Mouse (Mus musculus) embryonic facial prominence, embryonic 13.5 days (tissue): ENCODE results near the gene Msl1. TPM values are rescaled to one million over a fixed set of nuclear protein-coding genes. Genes with fewer than 3 reads are reported as not detected.

Source experiments
- ATAC-seq: fragments of 200-750 bp; cut with Nextera tagmentation; 2 replicates; pipeline ENCODE4 v1.8.0; 2017; ENCODE audit warnings: low read depth; ENCODE audit not compliant: insufficient number of reproducible peaks, insufficient read depth, low FRiP score, low TSS enrichment
- H3K27ac ChIP-seq: fragments of 300-500 bp; sonication (generic); 2 replicates; pipeline ENCODE4 v1.5.1; 2015; ENCODE audit warnings: moderate library complexity, mild to moderate bottlenecking, inconsistent platforms
- H3K27me3 ChIP-seq: fragments of 300-500 bp; sonication (generic); 2 replicates; pipeline ENCODE4 v1.6.1; 2015; ENCODE audit warnings: mild to moderate bottlenecking, inconsistent platforms
- H3K36me3 ChIP-seq: fragments of 300-500 bp; sonication (generic); 2 replicates; pipeline ENCODE4 v1.6.1; 2015; ENCODE audit warnings: mild to moderate bottlenecking, inconsistent platforms
- H3K4me1 ChIP-seq: fragments of 300-500 bp; sonication (generic); 2 replicates; pipeline ENCODE4 v1.6.1; 2015; ENCODE audit warnings: inconsistent platforms
- H3K4me2 ChIP-seq: fragments of 300-500 bp; sonication (generic); 2 replicates; pipeline ENCODE4 v1.6.1; 2015; ENCODE audit warnings: moderate library complexity, mild to moderate bottlenecking, inconsistent platforms
- H3K4me3 ChIP-seq: fragments of 300-500 bp; sonication (generic); 2 replicates; pipeline ENCODE4 v1.5.1; 2015; ENCODE audit warnings: mild to moderate bottlenecking, inconsistent platforms
- H3K9ac ChIP-seq: fragments of 300-500 bp; sonication (generic); 2 replicates; pipeline ENCODE4 v1.6.1; 2015; ENCODE audit warnings: mild to moderate bottlenecking, inconsistent platforms
- H3K9me3 ChIP-seq: fragments of 300-500 bp; sonication (generic); 2 replicates; pipeline ENCODE4 v1.6.1; 2016; ENCODE audit warnings: inconsistent platforms
- WGBS: fragments of 180-500 bp; shearing (Covaris S2); methylation state at CpG from one replicate; pipeline ENCODE4 v1.1.7; 2015; ENCODE audit warnings: mixed read lengths; 5-methylcytosine and 5-hydroxymethylcytosine counted together
- polyA plus RNA-seq: library from polyadenylated mRNA; unstranded; fragments of >200 nt; fragmentation: Nextera tagmentation; extraction: Ambion mirVana; gene quantifications from 2 replicates; pipeline ENCODE4 v1.2.1, GENCODE M21; 2015

Gene Msl1
- polyA plus RNA-seq, 1 experiment from 2014 or later = 31.5 TPM

- Histone ChIP-seq H3K4me3 (no peak overlapping the region), H3K9me3 (no peaks in the 10 kb centered on the region), H3K4me2 (no peak overlapping the region), H3K27ac (no peak overlapping the region), H3K27me3 (no peaks in the 10 kb centered on the region), H3K4me1 (peaks cover 65% of the 10 kb centered on the region), H3K36me3 (peaks cover 39% of the 10 kb centered on the region), H3K9ac (0 out of 2 replicates have a peak overlapping the region, but pooled peaks have one; percentile 3)
- 95% methylated on average over 5 of the region's 5 CpGs for WGBS
- no peak for ATAC-seq
Measured at GRCm38 (mm10) chr11:98753264-98753663, 42.1 kb upstream of the Msl1 start.

- H3K4me3 ChIP-seq = no peak overlapping the region
- peaks cover 56% of the 10 kb centered on the region for H3K4me1 ChIP-seq
- H3K9me3 ChIP-seq = no peaks in the 10 kb centered on the region
- H3K27ac ChIP-seq = peak overlapping the region; percentile 29; the same call in 1 of the 2 replicates
- H3K4me2 ChIP-seq = no peak overlapping the region
- WGBS = 69% methylated on average over 9 of the region's 9 CpGs
- peaks cover 48% of the 10 kb centered on the region for H3K36me3 ChIP-seq
- 0 out of 2 replicates have a peak overlapping the region, but pooled peaks have one; percentile 21 for H3K9ac ChIP-seq
- no peak for ATAC-seq
- H3K27me3 ChIP-seq = no peaks in the 10 kb centered on the region
Measured at GRCm38 (mm10) chr11:98754151-98754620, 41.1 kb upstream of the Msl1 start.

- H3K4me1 ChIP-seq = peaks cover 51% of the 10 kb centered on the region
- no peak overlapping the region for H3K4me3 ChIP-seq
- H3K9ac ChIP-seq = no peak overlapping the region
- no peak for ATAC-seq
- H3K9me3 ChIP-seq = no peaks in the 10 kb centered on the region
- H3K36me3 ChIP-seq = peaks cover 51% of the 10 kb centered on the region
- 0 out of 2 replicates have a peak overlapping the region, but pooled peaks have one; percentile 29 for H3K27ac ChIP-seq
- WGBS = 23% methylated on average over 7 of the region's 7 CpGs
- H3K27me3 ChIP-seq = no peaks in the 10 kb centered on the region
- no peak overlapping the region for H3K4me2 ChIP-seq
Measured at GRCm38 (mm10) chr11:98754621-98755181, 40.6 kb upstream of the Msl1 start.

- 87% methylated on average over 6 of the region's 6 CpGs for WGBS
Measured at GRCm38 (mm10) chr11:98755726-98756380, 39.5 kb upstream of the Msl1 start.

GRCm38 (mm10) chr11:98756711-98757110 is 38.6 kb upstream of the Msl1 start:
- no peak overlapping the region for H3K4me2 ChIP-seq
- WGBS = 86% methylated on average over 12 of the region's 12 CpGs
- no peaks in the 10 kb centered on the region for H3K9me3 ChIP-seq
- H3K9ac ChIP-seq = no peak overlapping the region
- no peak overlapping the region for H3K27ac ChIP-seq
- H3K4me1 ChIP-seq = peaks cover 31% of the 10 kb centered on the region
- ATAC-seq = no peak
- no peaks in the 10 kb centered on the region for H3K27me3 ChIP-seq
- no peak overlapping the region for H3K4me3 ChIP-seq
- peaks cover 70% of the 10 kb centered on the region for H3K36me3 ChIP-seq

More at GRCm38 (mm10) chr11:98755726-98756380, 39.5 kb upstream of the Msl1 start:
- Histone ChIP-seq H3K4me2 (no peak overlapping the region), H3K4me1 (peaks cover 39% of the 10 kb centered on the region), H3K27me3 (no peaks in the 10 kb centered on the region), H3K9me3 (no peaks in the 10 kb centered on the region), H3K27ac (no peak overlapping the region), H3K4me3 (no peak overlapping the region), H3K9ac (no peak overlapping the region), H3K36me3 (peaks cover 62% of the 10 kb centered on the region)
- ATAC-seq = no peak

GRCm38 (mm10) chr11:98761939-98762338 is 33.4 kb upstream of the Msl1 start:
- H3K9me3 ChIP-seq = no peaks in the 10 kb centered on the region
- no peak overlapping the region for H3K9ac ChIP-seq
- 95% methylated on average over 4 of the region's 4 CpGs for WGBS
- no peak overlapping the region for H3K4me2 ChIP-seq
- no peak for ATAC-seq
- H3K4me1 ChIP-seq = peaks cover 38% of the 10 kb centered on the region
- peaks cover 84% of the 10 kb centered on the region for H3K36me3 ChIP-seq
- H3K27ac ChIP-seq = no peak overlapping the region
- no peaks in the 10 kb centered on the region for H3K27me3 ChIP-seq
- H3K4me3 ChIP-seq = no peak overlapping the region

GRCm38 (mm10) chr11:98762756-98763501 is 32.4 kb upstream of the Msl1 start:
- Histone ChIP-seq H3K9ac (no peak overlapping the region), H3K4me3 (no peak overlapping the region), H3K36me3 (peaks cover 74% of the 10 kb centered on the region), H3K4me1 (peaks cover 48% of the 10 kb centered on the region), H3K9me3 (no peaks in the 10 kb centered on the region), H3K4me2 (no peak overlapping the region), H3K27me3 (no peaks in the 10 kb centered on the region), H3K27ac (peak overlapping the region; percentile 28; the same call in 1 of the 2 replicates)
- whole genome bisulfite sequencing = 60% methylated on average over 17 of the region's 17 CpGs
- peak; percentile 21; the same call in 1 of the 2 replicates for ATAC-seq

GRCm38 (mm10) chr11:98763502-98763861 is 31.8 kb upstream of the Msl1 start:
- H3K9me3 ChIP-seq = no peaks in the 10 kb centered on the region
- 83% methylated on average over 8 of the region's 8 CpGs for WGBS
- no peaks in the 10 kb centered on the region for H3K27me3 ChIP-seq
- no peak overlapping the region for H3K4me2 ChIP-seq
- no peak overlapping the region; the same call in 1 of the 2 replicates for H3K27ac ChIP-seq
- no peak overlapping the region for H3K9ac ChIP-seq
- peaks cover 53% of the 10 kb centered on the region for H3K4me1 ChIP-seq
- H3K4me3 ChIP-seq = no peak overlapping the region
- H3K36me3 ChIP-seq = peaks cover 75% of the 10 kb centered on the region
- no peak for ATAC-seq

GRCm38 (mm10) chr11:98764091-98764490 is 31.2 kb upstream of the Msl1 start:
- H3K4me2 ChIP-seq = no peak overlapping the region
- H3K4me1 ChIP-seq = peaks cover 59% of the 10 kb centered on the region
- 80% methylated on average over 18 of the region's 18 CpGs for WGBS
- ATAC-seq = no peak
- no peak overlapping the region for H3K4me3 ChIP-seq
- H3K27ac ChIP-seq = 0 out of 2 replicates have a peak overlapping the region, but pooled peaks have one; percentile 39
- H3K9ac ChIP-seq = no peak overlapping the region
- H3K36me3 ChIP-seq = peaks cover 75% of the 10 kb centered on the region
- H3K27me3 ChIP-seq = no peaks in the 10 kb centered on the region
- no peaks in the 10 kb centered on the region for H3K9me3 ChIP-seq

- ATAC-seq = no peak
- H3K9me3 ChIP-seq = no peaks in the 10 kb centered on the region
- H3K4me1 ChIP-seq = peaks cover 59% of the 10 kb centered on the region
- no peak overlapping the region for H3K9ac ChIP-seq
- H3K27ac ChIP-seq = 0 out of 2 replicates have a peak overlapping the region, but pooled peaks have one; percentile 39
- peaks cover 77% of the 10 kb centered on the region for H3K36me3 ChIP-seq
- no peak overlapping the region for H3K4me2 ChIP-seq
- no peak overlapping the region for H3K4me3 ChIP-seq
- H3K27me3 ChIP-seq = no peaks in the 10 kb centered on the region
Measured at GRCm38 (mm10) chr11:98764746-98765145, 30.6 kb upstream of the Msl1 start.

GRCm38 (mm10) chr11:98765421-98766309 is 29.7 kb upstream of the Msl1 start:
- H3K4me1 ChIP-seq = peaks cover 59% of the 10 kb centered on the region
- no peak overlapping the region for H3K9ac ChIP-seq
- H3K36me3 ChIP-seq = peaks cover 78% of the 10 kb centered on the region
- no peak for ATAC-seq
- 49% methylated on average over 5 of the region's 9 CpGs for WGBS
- no peak overlapping the region for H3K4me3 ChIP-seq
- no peak overlapping the region for H3K4me2 ChIP-seq
- H3K27me3 ChIP-seq = no peaks in the 10 kb centered on the region
- H3K27ac ChIP-seq = peak overlapping the region; percentile 39
- no peaks in the 10 kb centered on the region for H3K9me3 ChIP-seq
